Mouse (Mus musculus): ENCODE measurements around the gene Tnrc18.
A peak's percentile ranks its signal among the peaks of the same experiment; 100 is the strongest.

The Tnrc18 gene

DNA sequence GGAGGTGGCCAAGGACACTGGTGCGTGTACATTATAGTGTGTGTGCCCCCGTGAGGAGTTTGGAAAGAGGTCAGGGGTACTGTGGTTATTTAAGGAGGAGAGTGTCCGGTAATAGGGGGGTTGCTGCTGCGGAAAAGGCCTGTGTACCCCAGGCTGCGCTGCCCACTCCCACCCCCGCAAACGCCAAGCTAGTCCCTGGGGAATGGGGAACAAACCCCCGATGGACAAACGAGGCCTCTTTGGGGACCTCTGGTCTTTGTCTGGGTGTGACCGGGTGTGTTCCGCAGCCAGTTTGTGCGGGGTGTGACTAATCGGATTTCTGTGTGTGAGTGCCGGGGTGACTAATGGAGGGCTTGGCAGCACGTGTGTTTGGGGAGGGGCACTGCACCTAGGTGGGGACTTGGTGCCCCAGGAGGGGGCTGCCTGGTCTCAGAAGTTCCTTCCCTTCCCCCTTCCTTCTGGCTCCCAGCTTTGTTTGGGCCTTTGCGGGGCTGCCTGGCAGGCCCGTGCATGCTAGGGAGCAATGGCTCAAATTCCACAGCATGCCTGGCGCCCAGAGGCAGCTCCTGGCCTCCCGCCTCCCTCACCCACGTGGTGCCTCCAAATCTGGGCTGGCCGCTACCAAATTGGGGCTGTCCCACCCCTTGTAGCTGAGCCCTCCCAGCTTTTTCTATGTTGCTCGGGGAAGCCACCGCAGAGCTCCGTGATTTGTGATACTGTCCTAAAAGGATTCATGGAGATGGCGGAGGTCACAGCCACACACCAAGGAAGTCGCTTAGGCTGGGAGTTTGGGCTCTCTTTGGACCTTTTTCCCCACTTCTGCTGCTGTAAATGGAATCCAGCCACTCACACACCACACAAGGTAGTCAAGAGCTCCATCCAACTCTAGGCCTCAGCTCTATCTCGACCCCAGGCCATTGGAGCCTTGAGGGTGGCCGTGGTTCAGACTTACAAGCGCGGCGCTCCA, 5.9 kb upstream of the Tnrc18 start:
- no peak for DNase-seq (ENCODE audit: low read depth, low spot score)

GRCm38 (mm10) chr5:142822286-142823095, 5.0 kb upstream of the Tnrc18 start:
- DNase-seq (ENCODE audit: low read depth, low spot score), result no peak

DNA sequence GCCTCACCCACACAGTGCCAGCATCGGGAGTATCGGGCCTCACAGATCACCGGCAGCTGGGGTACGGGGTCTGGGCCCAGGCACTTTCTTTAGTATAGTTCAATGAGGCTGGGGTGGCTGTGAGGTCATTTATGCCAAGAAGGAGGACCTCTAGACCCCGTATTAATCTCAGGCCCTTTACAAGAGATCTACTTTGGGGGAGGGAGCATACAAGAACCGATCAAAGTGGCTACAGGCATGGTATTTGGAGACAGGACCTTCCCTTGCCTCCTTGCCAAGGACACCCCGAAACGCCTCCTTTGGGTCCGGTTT, 4.5 kb upstream of the Tnrc18 start:
- no peak for DNase-seq (ENCODE audit: low read depth, low spot score)

GRCm38 (mm10) chr5:142821266-142821973, 4.0 kb upstream of the Tnrc18 start:
- DNase-seq (ENCODE audit: low read depth, low spot score), result no peak

- no peak for DNase-seq (ENCODE audit: low read depth, low spot score)
These were observed 3.1 kb upstream of the Tnrc18 start for GRCm38 (mm10) chr5:142820276-142821265.

DNA sequence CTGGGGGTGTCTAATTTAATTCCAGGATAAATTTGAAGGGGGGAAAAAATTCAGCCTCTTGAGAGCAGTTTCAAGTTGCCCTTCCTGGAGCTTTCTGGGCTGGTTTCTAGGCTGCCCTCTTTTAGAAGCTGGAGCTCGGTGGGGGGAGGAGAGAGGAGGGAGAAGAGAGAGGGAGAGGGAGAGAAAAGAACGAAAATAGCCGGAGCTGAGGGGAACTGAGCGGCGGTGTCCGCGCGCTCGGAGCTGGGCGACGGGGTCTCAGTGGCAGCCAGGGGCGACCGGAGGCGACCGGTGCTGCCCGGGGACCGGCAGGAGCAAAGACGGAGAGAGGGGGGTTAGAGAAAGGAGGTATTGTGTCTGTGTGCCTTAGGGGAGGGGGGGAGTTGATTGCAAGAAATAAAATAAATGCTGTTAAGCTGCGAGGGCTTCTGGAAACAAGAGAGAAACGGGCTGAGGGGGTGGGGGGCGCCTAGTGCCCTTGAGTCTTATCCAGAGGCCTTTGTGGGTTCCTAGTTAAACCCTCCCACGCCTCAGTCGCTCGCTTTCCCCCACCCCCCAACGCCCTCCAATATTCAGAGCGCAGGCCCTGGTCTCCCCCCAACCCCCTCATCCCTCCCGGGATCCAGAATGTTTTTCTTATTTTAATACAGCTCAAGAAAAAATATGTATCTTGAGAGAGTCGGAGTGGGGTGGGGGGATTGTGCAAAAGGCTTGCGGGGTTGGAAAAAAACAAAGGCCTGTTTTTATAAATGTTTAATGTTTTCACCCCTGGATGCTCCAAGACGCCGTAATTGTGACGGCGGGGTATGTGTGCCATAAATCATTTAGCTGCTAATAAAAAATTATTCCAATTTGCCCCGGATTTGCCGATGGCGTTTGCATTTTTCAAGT, 2.2 kb upstream of the Tnrc18 start:
- DNase-seq (ENCODE audit: low read depth, low spot score), result peak; percentile 95

DNA sequence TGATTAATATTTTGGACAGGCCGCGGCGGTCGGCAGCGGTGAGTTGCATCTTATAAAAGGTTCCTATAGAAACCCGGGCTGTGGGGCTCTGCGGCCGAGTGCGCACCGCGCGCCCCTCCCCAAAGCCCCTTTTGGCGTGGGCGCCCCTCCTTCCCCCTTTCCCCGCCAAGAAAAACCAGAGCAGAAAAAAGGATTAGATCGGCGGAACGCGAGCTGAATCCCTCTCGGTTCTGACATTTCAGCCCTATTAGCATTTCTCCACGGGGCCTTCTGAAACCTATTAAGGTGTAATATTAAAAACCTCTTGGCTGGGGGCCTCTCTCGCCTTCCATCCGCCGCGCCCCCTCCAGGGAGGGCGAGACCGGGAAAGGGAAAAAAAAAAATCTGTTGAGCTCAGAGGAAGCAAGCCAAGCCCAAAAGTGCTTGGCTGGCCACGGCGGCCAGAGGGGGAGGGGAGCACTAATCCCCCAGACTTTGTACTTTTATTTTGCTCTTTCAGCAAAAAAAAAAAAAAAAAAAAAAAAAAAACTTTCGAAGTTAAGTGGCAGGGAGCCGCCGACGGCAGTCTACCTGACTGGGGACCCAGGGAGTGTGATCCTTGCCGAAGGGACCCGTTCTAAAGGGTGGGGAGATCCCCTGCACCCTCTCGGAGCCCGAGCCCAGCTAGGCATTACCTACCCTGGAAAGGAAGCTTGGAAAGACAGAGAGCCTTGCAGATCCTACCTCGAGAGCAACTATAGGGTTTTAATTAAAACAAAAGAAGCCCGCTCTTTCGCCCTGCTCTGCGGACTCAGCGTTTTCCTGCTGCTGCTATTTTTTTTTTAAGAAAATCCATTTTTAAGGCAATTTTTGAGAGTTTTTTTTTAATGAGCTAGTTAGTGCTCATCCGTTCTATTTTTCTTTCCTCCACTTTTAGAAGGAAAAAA, 1.2 kb upstream of the Tnrc18 start:
- DNase-seq (ENCODE audit: low read depth, low spot score), result no peak

- DNase-seq (ENCODE audit: low read depth, low spot score), result no peak
These were observed 495 bp downstream of the Tnrc18 start for GRCm38 (mm10) chr5:142816811-142817523.

GRCm38 (mm10) chr5:142816031-142816810, 1.2 kb downstream of the Tnrc18 start:
- DNase-seq (ENCODE audit: low read depth, low spot score), result no peak

DNA sequence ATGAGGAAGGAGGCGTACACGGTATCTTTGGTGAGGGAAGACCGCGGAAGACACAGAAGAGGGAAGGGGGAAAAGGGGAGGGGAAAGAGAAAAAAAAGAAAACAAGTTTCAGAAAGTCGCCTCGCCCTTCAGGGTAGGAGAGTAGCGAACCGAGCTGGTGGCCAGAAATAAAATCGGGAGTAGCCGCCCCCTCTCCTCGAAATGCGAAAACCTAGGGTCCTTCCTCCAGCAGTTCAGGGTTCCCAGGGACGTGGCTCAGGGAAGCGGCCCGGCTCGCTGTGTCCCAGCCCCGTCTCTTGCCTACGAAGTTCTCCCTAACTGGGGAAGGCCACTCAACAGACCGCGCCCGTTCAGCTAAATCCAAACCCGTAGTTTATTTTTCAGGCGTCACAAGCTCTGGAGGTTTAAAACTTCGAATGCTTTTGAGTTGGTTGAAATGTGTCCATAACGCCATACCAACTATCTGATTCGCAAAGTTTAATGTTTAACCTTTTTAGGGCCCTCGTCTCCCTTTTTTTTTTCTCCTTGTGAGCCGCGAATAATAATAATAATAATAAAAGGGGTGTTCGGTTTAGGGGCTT, 2.0 kb downstream of the Tnrc18 start:
- DNase-seq (ENCODE audit: low read depth, low spot score), result no peak

DNA sequence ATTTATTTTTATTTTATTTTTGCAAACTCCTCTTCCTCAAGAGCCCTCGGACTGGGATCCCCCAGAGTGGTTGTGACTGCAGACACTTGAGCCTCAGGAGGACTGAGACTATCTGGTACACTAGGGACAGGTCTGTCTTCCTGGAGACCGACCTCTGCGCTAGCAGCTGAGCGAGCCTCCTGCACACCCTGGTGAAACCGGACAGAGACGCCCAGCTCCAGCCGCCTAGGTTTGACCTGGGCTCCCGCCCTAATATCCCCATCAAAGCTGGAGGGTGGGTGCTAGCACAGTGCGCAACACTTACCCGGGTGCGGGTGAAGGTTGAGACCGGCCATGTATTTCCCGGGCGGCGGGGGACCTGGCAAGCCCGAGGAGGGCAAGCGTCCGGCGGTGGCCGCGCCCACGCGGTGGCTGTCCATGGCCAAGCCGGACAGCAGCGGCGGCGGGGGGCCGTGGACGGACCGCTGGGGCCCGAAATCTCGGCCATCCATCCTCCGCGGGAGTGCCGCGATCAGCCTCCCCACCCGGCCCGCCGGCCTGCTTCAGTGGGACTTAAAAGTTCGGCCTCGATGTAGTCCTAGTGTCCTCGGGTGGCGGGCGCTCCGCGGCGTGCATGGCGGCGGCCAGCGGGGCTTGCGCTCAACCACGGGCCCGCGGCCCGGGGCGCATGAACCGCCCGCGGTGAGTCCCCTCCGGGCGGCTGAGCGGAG, 2.6 kb downstream of the Tnrc18 start:
- no peak for DNase-seq (ENCODE audit: low read depth, low spot score)

DNA sequence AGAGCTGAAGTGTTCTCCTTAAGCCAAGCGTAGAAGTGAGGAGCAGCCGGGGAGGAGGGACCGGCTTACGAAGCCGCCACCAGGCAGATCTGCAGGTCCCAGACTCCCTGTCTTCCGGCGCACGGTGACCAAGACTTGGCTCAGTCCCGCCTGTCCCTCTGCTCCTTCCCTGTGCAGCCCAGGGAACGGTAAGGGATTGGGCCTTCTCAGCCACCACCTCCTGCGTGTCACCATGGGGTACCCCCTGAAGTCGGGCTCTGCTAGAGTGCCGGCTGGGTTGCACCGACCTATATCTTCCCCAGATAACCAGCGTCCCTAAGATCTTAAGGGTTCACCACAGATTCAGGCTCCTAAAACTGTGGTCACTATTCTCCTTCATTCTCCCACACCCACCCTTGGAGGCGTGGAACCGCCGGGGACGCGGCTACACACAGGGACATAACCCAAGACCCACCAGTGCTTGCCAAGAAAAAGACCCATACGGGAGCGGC, 3.3 kb downstream of the Tnrc18 start:
- no peak for DNase-seq (ENCODE audit: low read depth, low spot score)

- DNase-seq (ENCODE audit: low read depth, low spot score), result no peak
These were observed 3.7 kb downstream of the Tnrc18 start for GRCm38 (mm10) chr5:142813722-142814111.

DNA sequence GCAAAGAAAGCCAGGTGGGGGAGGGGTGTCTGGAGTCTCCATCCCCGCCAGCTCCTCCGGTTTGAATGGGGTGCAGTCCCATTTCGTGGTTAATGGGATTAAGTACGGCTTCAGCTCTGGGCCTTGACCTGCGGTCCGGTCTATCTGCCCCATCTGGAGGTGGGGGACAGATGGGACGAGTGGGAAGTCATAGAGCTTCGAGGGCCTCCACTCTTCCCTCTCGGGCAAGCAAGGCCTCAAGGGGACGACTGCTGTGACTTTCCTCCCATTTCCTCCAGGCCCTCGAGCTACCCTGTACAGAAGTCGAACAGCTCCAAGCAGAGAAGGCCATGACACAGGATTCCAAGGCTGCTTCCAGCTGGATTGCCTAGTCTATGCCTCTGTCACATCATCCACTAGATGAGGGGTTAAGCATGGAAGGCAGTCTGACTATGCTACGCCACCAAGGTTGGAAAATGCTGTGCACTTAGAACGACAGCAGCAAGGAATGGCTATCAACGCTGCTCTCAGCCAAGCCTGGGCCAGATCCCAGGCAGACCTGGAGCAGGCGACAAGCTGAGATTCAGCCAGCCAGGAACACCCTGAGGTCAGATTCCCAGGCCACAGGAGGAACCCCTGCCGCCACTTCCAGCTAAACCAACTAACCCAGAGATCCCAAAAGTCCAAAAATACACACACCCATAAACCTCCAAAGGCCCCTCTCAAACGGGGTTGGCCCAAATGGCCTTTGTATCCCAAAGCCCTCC, 4.3 kb downstream of the Tnrc18 start:
- no peak for DNase-seq (ENCODE audit: low read depth, low spot score)

GRCm38 (mm10) chr5:142812621-142812975, 4.9 kb downstream of the Tnrc18 start:
- no peak for DNase-seq (ENCODE audit: low read depth, low spot score)

Measured in telencephalon, adult 2 months (tissue).